Mouse (Mus musculus) cerebellum, adult 2 months (tissue): ENCODE data around the gene Kansl1.

Experiments
- CTCF ChIP-seq: fragments of 200-500 bp; IDR thresholded peaks from 2 replicates; pipeline ENCODE4 v1.5.1; 2011; ENCODE audit warnings: low read depth, mild to moderate bottlenecking, control low read depth, low read length, moderate library complexity, borderline replicate concordance; ENCODE audit not compliant: insufficient read depth
- POLR2A ChIP-seq: fragments of 200-500 bp; IDR thresholded peaks from 2 replicates; pipeline ENCODE4 v1.6.1; 2011; ENCODE audit warnings: low read length, control low read depth, borderline replicate concordance; ENCODE audit not compliant: insufficient read depth

GRCm38 (mm10) chr11:104400961-104401360 lies 67.7 kb downstream of the Kansl1 start:
- TF ChIP-seq CTCF (no peak), POLR2A (no peak)
